Mouse (Mus musculus) erythroid progenitor cell, adult 5-6 weeks (primary cell): ENCODE measurements around the gene Upb1. TPM values are rescaled to one million over a fixed set of nuclear protein-coding genes. Genes with fewer than 3 reads are reported as not detected.
A peak's percentile ranks its signal among the peaks of the same experiment; 100 is the strongest.

Source experiments
- ATAC-seq: replicated peaks from 2 replicates; pipeline ENCODE4 v1.8.0; 2016; ENCODE audit warnings: moderate number of reproducible peaks, mild to moderate bottlenecking, moderate TSS enrichment, inconsistent platforms; ENCODE audit not compliant: poor library complexity, low FRiP score, severe bottlenecking
- total RNA-seq, 2 experiments: library from RNA; stranded (forward) in 1 of 2; stranded (reverse) in 1 of 2; fragments of 150-400 nt in 1 of 2; fragments of 186-747, 209-891 nt in 1 of 2; gene quantifications; 2 replicates each; pipeline versions ENCODE4 v1.2.3 to v1.2.4; 2015 to 2017; ENCODE audit warnings: low replicate concordance in 2 of 2

Gene Upb1
- total RNA-seq, 2 experiments from 2014 or later: not detected

DNA sequence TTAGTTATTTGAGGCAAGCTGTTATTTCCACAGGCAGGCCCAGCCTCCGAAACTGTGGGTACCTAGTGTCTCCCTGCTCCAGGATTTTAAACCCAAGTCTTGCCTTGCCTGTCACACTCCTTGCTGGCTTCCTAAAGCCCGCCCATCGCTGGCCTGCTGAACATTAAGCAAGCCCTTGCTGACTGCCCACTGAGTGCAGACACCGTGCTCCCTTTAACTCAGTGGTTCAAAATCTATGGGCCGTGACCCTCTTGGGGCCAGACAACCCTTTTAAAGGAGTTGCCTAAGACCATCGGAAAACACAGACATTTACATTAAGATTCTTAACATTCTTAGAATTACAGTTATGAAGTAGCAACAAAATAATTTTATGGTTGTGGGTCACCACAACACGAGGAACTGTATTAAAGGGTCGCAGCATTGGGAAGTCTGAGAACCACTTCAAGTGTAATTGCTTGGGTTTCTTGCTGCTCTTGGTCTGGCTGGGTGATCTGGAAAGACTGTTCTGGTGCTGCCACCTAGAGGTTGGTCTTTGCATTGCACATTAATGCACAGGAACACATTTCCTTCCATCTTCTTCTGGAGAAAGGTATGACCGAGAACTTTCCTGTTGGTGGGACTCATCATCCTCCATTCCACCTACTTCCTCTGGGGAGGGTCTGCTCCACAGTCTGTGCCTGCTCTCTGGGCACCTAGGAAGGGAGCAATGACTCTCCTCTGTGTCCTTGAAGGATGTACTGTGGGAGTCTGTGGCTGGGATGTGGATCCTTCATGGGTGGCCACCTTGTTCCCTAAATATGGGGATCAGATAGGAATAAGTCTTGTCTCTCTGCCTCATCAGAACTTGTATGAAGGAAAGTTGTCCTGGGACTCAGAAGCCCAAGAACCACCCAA lies 85.4 kb downstream of the Upb1 start:
- ATAC-seq: peak; percentile 81

DNA sequence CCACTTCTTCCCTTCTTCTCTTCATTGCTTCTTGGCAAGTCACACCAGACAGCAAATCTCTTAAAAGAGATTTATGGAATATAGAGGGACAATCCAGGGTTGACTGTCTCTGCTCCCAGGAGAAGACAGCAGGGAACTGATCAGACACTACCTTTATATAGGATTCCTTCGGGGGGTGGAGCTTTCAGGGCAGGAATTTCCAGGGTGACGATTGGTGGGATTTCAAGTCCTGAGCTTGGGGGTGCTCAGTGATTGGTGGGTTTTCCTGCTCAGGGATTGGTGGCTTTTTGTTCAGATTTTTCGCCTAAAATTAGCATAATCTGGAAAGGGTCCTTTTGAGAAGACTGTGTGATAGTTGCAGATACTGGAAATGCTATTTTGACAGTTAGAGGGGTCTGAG lies 86.2 kb downstream of the Upb1 start:
- ATAC-seq: no peak

DNA sequence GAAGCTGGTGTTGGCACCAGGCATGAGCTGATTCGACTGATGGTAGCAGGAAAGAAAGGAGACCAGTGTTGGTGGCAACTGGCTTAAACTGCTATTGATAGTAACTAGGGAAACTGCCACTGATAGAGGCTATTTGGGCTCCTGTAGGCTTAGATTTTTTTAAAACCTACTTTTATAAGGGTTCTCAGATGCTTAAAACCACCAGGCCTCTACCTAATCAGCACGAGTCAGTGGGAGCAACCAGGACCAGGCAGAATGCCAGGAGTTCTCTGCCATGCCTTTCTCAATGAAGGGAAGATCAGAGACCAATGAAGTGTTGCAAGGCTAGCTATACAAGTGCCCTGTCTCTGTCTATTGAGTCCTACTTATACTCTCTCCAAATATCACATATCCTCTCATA lies 88.6 kb downstream of the Upb1 start:
- no peak for ATAC-seq

DNA sequence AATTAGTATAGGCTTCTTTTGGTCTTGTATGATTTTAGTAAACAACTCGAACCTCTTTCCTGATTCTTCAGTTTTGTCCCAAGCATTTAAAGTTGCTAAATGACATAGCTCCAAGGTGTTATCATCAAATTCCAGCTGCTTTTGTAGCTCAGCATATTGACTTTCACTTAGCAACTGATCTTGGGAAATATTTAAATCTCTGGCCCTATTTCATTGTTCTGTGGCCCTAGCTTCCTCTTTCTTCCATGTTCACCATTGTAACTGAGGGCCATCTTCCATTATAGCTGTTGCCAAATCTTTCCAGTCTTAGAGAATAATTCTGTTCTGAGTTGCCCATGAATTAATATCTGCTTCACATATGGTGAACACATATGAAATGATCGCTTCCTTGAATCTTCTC lies 89.8 kb downstream of the Upb1 start:
- ATAC-seq: no peak

Other genes with a start within 250 kb of the Upb1 start
- 15.5 and 16.6 TPM in 2 replicates for gene Specc1l, start 189.0 kb upstream of the Upb1 start, total RNA-seq (2015; ENCODE audit: low replicate concordance)
- gene Specc1l, start 189.0 kb upstream of the Upb1 start, total RNA-seq (2017; ENCODE audit: low replicate concordance): 23.7 and 24.5 TPM in 2 replicates
- 2.2 TPM in 1 of 2 replicates, not detected in the other for gene Adora2a, start 84.2 kb upstream of the Upb1 start, total RNA-seq (2015; ENCODE audit: low replicate concordance)
- 0.26 TPM in 1 of 2 replicates, not detected in the other for gene Adora2a, start 84.2 kb upstream of the Upb1 start, total RNA-seq (2017; ENCODE audit: low replicate concordance)
- gene Snrpd3, start 116.4 kb downstream of the Upb1 start, total RNA-seq (2015; ENCODE audit: low replicate concordance): 14.3 and 49.7 TPM in 2 replicates
- 16.3 and 42.9 TPM in 2 replicates for gene Snrpd3, start 116.4 kb downstream of the Upb1 start, total RNA-seq (2017; ENCODE audit: low replicate concordance)
- gene Gucd1, start 116.9 kb downstream of the Upb1 start, total RNA-seq (2015; ENCODE audit: low replicate concordance): 71.7 and 89.7 TPM in 2 replicates
- gene Gucd1, start 116.9 kb downstream of the Upb1 start, total RNA-seq (2017; ENCODE audit: low replicate concordance): 90.9 and 159 TPM in 2 replicates
- not detected in 2 replicates for gene Lrrc75b, start 159.2 kb downstream of the Upb1 start, total RNA-seq (2015; ENCODE audit: low replicate concordance)
- not detected in 2 replicates for gene Lrrc75b, start 159.2 kb downstream of the Upb1 start, total RNA-seq (2017; ENCODE audit: low replicate concordance)
- gene Ggt1, start 160.5 kb downstream of the Upb1 start, total RNA-seq (2015; ENCODE audit: low replicate concordance): not detected in 2 replicates
- not detected in 2 replicates for gene Ggt1, start 160.5 kb downstream of the Upb1 start, total RNA-seq (2017; ENCODE audit: low replicate concordance)
- gene Ggt5, start 188.2 kb downstream of the Upb1 start, total RNA-seq (2015; ENCODE audit: low replicate concordance): 1.1 TPM in 1 of 2 replicates, not detected in the other
- 0.39 TPM in 1 of 2 replicates, not detected in the other for gene Ggt5, start 188.2 kb downstream of the Upb1 start, total RNA-seq (2017; ENCODE audit: low replicate concordance)
- gene Susd2, start 242.9 kb downstream of the Upb1 start, total RNA-seq (2015; ENCODE audit: low replicate concordance): 2.5 and 3.4 TPM in 2 replicates
- gene Susd2, start 242.9 kb downstream of the Upb1 start, total RNA-seq (2017; ENCODE audit: low replicate concordance): 2.1 and 2.3 TPM in 2 replicates